Mouse (Mus musculus): ENCODE measurements at regions not wholly inside any gene's neighbourhood (a gene's known extent, or its start where the extent isn't known, plus 50 kb on each side); places are given as distances from the start of the nearest gene placed in this dataset.

DNA sequence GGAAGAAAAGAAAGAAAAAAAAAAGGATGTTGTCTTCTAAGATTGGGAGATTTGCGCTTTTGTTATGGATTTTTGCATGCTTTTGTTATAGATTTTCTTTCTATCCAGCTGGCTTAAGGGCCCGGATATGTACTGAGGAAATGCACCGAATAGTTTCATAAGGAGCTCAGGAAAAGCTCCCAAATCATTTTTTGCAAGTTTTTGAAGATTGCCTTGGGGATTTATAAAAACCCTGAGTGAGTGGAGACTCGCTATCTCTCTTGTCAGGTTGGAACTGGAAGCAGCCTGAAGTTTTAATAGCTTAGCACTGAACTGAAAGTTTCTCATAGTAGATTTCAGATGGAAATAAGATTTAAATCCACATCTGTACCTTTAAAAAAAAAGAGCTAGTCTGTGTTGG, 188.0 kb upstream of the Prickle1 start:
- TF ChIP-seq CTCF (IDR thresholded peaks at IDR 0.05; ENCODE audit: low read depth) (no peak), EP300 (IDR thresholded peaks at IDR 0.05; ENCODE audit: low read depth) (no peak)
